ENCODE assay signal across 31 mouse cellular contexts in genomic region chr11:6661206-6661605, GRCm38 (mm10). TPM values are rescaled to one million over a fixed set of nuclear protein-coding genes. Genes with fewer than 3 reads are reported as not detected.
DNase-seq lines count a peak whose midpoint lies in the region; ATAC-seq and TF ChIP-seq lines count a peak whose summit lies in the region.
"Had no signal": no experiment of that assay in that cellular context is flagged by ENCODE, and none has a peak within 500 bp of the region (broad histone marks: within the 10 kb centered on the region; RNA-seq: fewer than 3 reads in every experiment).

No protein-coding gene starts in this region.

- H3K4me1 ChIP-seq in forebrain, embryonic 10.5 days = peaks cover 27% of the 10 kb centered on the region
- no peaks in the 10 kb centered on the region for H3K4me1 ChIP-seq in forebrain, embryonic 14.5 days (ENCODE audit: control insufficient read depth, insufficient read depth, low read length)
- no peaks in the 10 kb centered on the region for H3K4me1 ChIP-seq in kidney, adult 2 months (ENCODE audit: control insufficient read depth, insufficient read depth, low read length)
- H3K4me1 ChIP-seq in kidney, embryonic 15.5 days = peaks cover 21% of the 10 kb centered on the region
- H3K4me1 ChIP-seq in testis, adult 2 months (ENCODE audit: control insufficient read depth, insufficient read depth, low read length) = peaks cover 4% of the 10 kb centered on the region
- H3K4me1 ChIP-seq: embryonic facial prominence, embryonic 12.5 days; intestine, embryonic 15.5 days had no signal

- no peak for TF ChIP-seq CTCF in kidney, adult 2 months (conservative IDR thresholded peaks at IDR 0.05; ENCODE audit: insufficient read depth, insufficient read length, low read depth, low read length)
- TF ChIP-seq CTCF in testis, adult 2 months (IDR thresholded peaks at IDR 0.05; ENCODE audit: control insufficient read depth, insufficient read depth, insufficient replicate concordance, low read depth, low read length) = no peak

- WGBS in forebrain, embryonic 10.5 days = 82% methylated on average over 14 of the region's 14 CpGs
- WGBS in forebrain, embryonic 14.5 days = 76% methylated on average over 14 of the region's 14 CpGs
- WGBS in kidney, adult 2 months = 76% methylated on average over 14 of the region's 14 CpGs
- 66% methylated on average over 14 of the region's 14 CpGs for WGBS in kidney, embryonic 15.5 days

- DNase-seq in forebrain, embryonic 10.5 days (ENCODE audit: extremely low spot score, low spot score) = no peak
- DNase-seq in forebrain, embryonic 14.5 days (ENCODE audit: low spot score) = no peak
- peak; percentile 68 for DNase-seq in kidney, adult 2 months
- DNase-seq in testis, postnatal 14 days (ENCODE audit: low spot score) = no peak
- no peak for DNase-seq in heart, postnatal 25 days (ENCODE audit: low spot score)
- DNase-seq in gastrocnemius, postnatal 10 days = no peak
- DNase-seq: adrenal gland, postnatal 25 days; cerebellum, adult 9-11 months; gastrocnemius, adult 2 months; heart, postnatal 4 days; left cerebral cortex, postnatal 4 days; lung, embryonic 14.5 days; midbrain, embryonic 14.5 days had no signal

- no peak overlapping the region for H3K4me3 ChIP-seq in forebrain, embryonic 10.5 days
- H3K4me3 ChIP-seq in forebrain, embryonic 14.5 days (ENCODE audit: low read depth, low read length) = no peak overlapping the region
- H3K4me3 ChIP-seq in kidney, adult 2 months (ENCODE audit: insufficient read depth, low read depth, low read length) = no peak overlapping the region
- H3K4me3 ChIP-seq in kidney, embryonic 15.5 days (replicated peaks) = no peak overlapping the region
- H3K4me3 ChIP-seq in testis, adult 2 months (ENCODE audit: control insufficient read depth, low read depth, low read length) = peak overlapping the region; percentile 12
- H3K4me3 ChIP-seq: embryonic facial prominence, embryonic 12.5 days; forebrain, embryonic 12.5 days; gastrocnemius, adult 2 months; heart, embryonic 15.5 days; intestine, embryonic 15.5 days; limb, embryonic 15.5 days; megakaryocyte, embryonic 14.5 days had no signal

- TF ChIP-seq POLR2A in kidney, adult 2 months (IDR thresholded peaks at IDR 0.05; ENCODE audit: low read depth, low read length) = no peak
- TF ChIP-seq POLR2A in testis, adult 2 months (IDR thresholded peaks at IDR 0.05; ENCODE audit: control insufficient read depth, low read depth, low read length) = no peak

- H3K27me3 ChIP-seq in forebrain, embryonic 10.5 days (ENCODE audit: poor library complexity, severe bottlenecking) = peaks cover 27% of the 10 kb centered on the region
- no peaks in the 10 kb centered on the region for H3K27me3 ChIP-seq in forebrain, embryonic 14.5 days (replicated peaks; ENCODE audit: control insufficient read depth, insufficient read depth, low read length)
- no peaks in the 10 kb centered on the region for H3K27me3 ChIP-seq in kidney, adult 2 months (replicated peaks; ENCODE audit: control insufficient read depth, insufficient read depth, low read length)
- 0 out of 2 replicates have a peak, but pooled peaks cover under 1% of the 10 kb centered on the region for H3K27me3 ChIP-seq in kidney, embryonic 15.5 days
- H3K27me3 ChIP-seq in testis, adult 2 months (ENCODE audit: control insufficient read depth, insufficient read depth, low read length) = no peaks in the 10 kb centered on the region
- H3K27me3 ChIP-seq: embryonic facial prominence, embryonic 12.5 days; intestine, embryonic 15.5 days; limb, embryonic 15.5 days had no signal

- H3K9ac ChIP-seq in forebrain, embryonic 14.5 days (ENCODE audit: low read length) = no peak overlapping the region
- no peak overlapping the region for H3K9ac ChIP-seq in kidney, embryonic 15.5 days
- H3K9ac ChIP-seq: embryonic facial prominence, embryonic 12.5 days; forebrain, embryonic 12.5 days; heart, embryonic 15.5 days; intestine, embryonic 15.5 days; limb, embryonic 15.5 days; liver, embryonic 14.5 days; lung, embryonic 14.5 days had no signal

- H3K4me2 ChIP-seq in forebrain, embryonic 14.5 days (ENCODE audit: low read length) = no peak overlapping the region
- no peak overlapping the region for H3K4me2 ChIP-seq in kidney, embryonic 15.5 days
- H3K4me2 ChIP-seq: embryonic facial prominence, embryonic 12.5 days; forebrain, embryonic 12.5 days; heart, embryonic 15.5 days; intestine, embryonic 15.5 days; limb, embryonic 15.5 days; lung, embryonic 14.5 days had no signal

- intact Hi-C loops in heart, postnatal 25 days (cut with DNase I) = no loop called here

- no peaks in the 10 kb centered on the region for H3K9me3 ChIP-seq in forebrain, embryonic 10.5 days
- no peaks in the 10 kb centered on the region for H3K9me3 ChIP-seq in forebrain, embryonic 14.5 days (replicated peaks; ENCODE audit: control insufficient read depth, low read length)
- no peaks in the 10 kb centered on the region for H3K9me3 ChIP-seq in kidney, embryonic 15.5 days (replicated peaks)
- H3K9me3 ChIP-seq: embryonic facial prominence, embryonic 12.5 days; forebrain, embryonic 12.5 days; heart, embryonic 15.5 days; intestine, embryonic 15.5 days; limb, embryonic 15.5 days had no signal

- 0 out of 2 replicates have a peak overlapping the region, but pooled peaks have one; percentile 1 for H3K27ac ChIP-seq in forebrain, embryonic 10.5 days
- no peak overlapping the region for H3K27ac ChIP-seq in forebrain, embryonic 14.5 days (ENCODE audit: low read depth, low read length)
- H3K27ac ChIP-seq in kidney, adult 2 months (ENCODE audit: insufficient read depth, low read depth, low read length) = peak overlapping the region; percentile 19; the same call in 1 of the 2 replicates
- no peak overlapping the region for H3K27ac ChIP-seq in kidney, embryonic 15.5 days
- no peak overlapping the region for H3K27ac ChIP-seq in testis, adult 2 months (ENCODE audit: control insufficient read depth, insufficient read depth, low read depth, low read length)
- H3K27ac ChIP-seq: embryonic facial prominence, embryonic 12.5 days; forebrain, embryonic 12.5 days; gastrocnemius, adult 2 months; heart, embryonic 15.5 days; intestine, embryonic 15.5 days; limb, embryonic 15.5 days; liver, embryonic 14.5 days; stomach, postnatal 0 days had no signal

- no peak for ATAC-seq in forebrain, embryonic 14.5 days
- ATAC-seq in kidney, embryonic 15.5 days (replicated peaks; ENCODE audit: low FRiP score) = no peak
- ATAC-seq: intestine, embryonic 15.5 days had no signal

- H3K36me3 ChIP-seq in forebrain, embryonic 10.5 days (replicated peaks) = no peaks in the 10 kb centered on the region
- H3K36me3 ChIP-seq in forebrain, embryonic 14.5 days (ENCODE audit: control insufficient read depth, insufficient read depth, low read length) = no peaks in the 10 kb centered on the region
- no peaks in the 10 kb centered on the region for H3K36me3 ChIP-seq in kidney, adult 2 months (ENCODE audit: control insufficient read depth, insufficient read depth, low read length)
- no peaks in the 10 kb centered on the region for H3K36me3 ChIP-seq in kidney, embryonic 15.5 days
- no peaks in the 10 kb centered on the region for H3K36me3 ChIP-seq in testis, adult 2 months (ENCODE audit: control insufficient read depth, insufficient read depth, low read length)
- H3K36me3 ChIP-seq: embryonic facial prominence, embryonic 12.5 days; forebrain, embryonic 12.5 days; heart, embryonic 15.5 days; intestine, embryonic 15.5 days; limb, embryonic 15.5 days had no signal

RNA-seq across cellular contexts. Expression of gene Ramp3, which starts 2.9 kb away (rescaled TPM):
- 5.4 and 5.6 TPM in 2 replicates for polyA plus RNA-seq in forebrain, embryonic 10.5 days (2016; fragmentation: Nextera tagmentation; extraction: Ambion mirVana)
- polyA plus RNA-seq in forebrain, embryonic 14.5 days (2014; fragmentation: Nextera tagmentation; extraction: Ambion mirVana) = 4.0 and 4.2 TPM in 2 replicates
- polyA plus RNA-seq in kidney, adult 2 months (2012; rRNA removed) = 40.1 and 41.0 TPM in 2 replicates
- 10.8 and 11.7 TPM in 2 replicates for polyA plus RNA-seq in kidney, embryonic 15.5 days (2015; fragmentation: Nextera tagmentation; extraction: Ambion mirVana)
- polyA plus RNA-seq in testis, adult 2 months (2012; rRNA removed) = 11.2 and 15.2 TPM in 2 replicates
- 1 to 10 TPM; 5.8 to 7.0 TPM for total RNA-seq in heart, postnatal 25 days (2021)
- total RNA-seq in gastrocnemius, postnatal 10 days (2021) = 1 to 10 TPM; 1.2 to 1.3 TPM

RNA-seq across cellular contexts. Expression of gene Wap, which starts 22.8 kb away (rescaled TPM):
- not detected in 2 replicates for polyA plus RNA-seq in forebrain, embryonic 10.5 days (2016; fragmentation: Nextera tagmentation; extraction: Ambion mirVana)
- not detected in 2 replicates for polyA plus RNA-seq in forebrain, embryonic 14.5 days (2014; fragmentation: Nextera tagmentation; extraction: Ambion mirVana)
- polyA plus RNA-seq in kidney, adult 2 months (2012; rRNA removed) = not detected in 2 replicates
- not detected in 2 replicates for polyA plus RNA-seq in kidney, embryonic 15.5 days (2015; fragmentation: Nextera tagmentation; extraction: Ambion mirVana)
- polyA plus RNA-seq in testis, adult 2 months (2012; rRNA removed) = 0.32 TPM in 1 of 2 replicates, not detected in the other
- not detected for total RNA-seq in heart, postnatal 25 days (2021)
- not detected for total RNA-seq in gastrocnemius, postnatal 10 days (2021)
- total RNA-seq: adrenal gland, postnatal 25 days; gastrocnemius, adult 2 months; heart, postnatal 4 days; layer of hippocampus, adult 18-20 months; layer of hippocampus, postnatal 14 days; left cerebral cortex, adult 8-10 months; left cerebral cortex, postnatal 4 days had no signal
- polyA plus RNA-seq: brain, embryonic 14.5 days; cortical plate, adult 2 months; embryonic facial prominence, embryonic 12.5 days; forebrain, embryonic 12.5 days; heart, embryonic 15.5 days; intestine, embryonic 15.5 days; limb, embryonic 15.5 days; liver, embryonic 14.5 days; lung, embryonic 14.5 days; midbrain, embryonic 14.5 days; neural tube, embryonic 14.5 days; small intestine, adult 2 months; urinary bladder, adult 2 months had no signal

RNA-seq across cellular contexts. Expression of gene Tbrg4, which starts 35.3 kb away (rescaled TPM):
- polyA plus RNA-seq in forebrain, embryonic 10.5 days (2016; fragmentation: Nextera tagmentation; extraction: Ambion mirVana) = 71.2 and 80.0 TPM in 2 replicates
- 23.4 and 28.1 TPM in 2 replicates for polyA plus RNA-seq in forebrain, embryonic 14.5 days (2014; fragmentation: Nextera tagmentation; extraction: Ambion mirVana)
- polyA plus RNA-seq in kidney, adult 2 months (2012; rRNA removed) = 73.9 and 85.3 TPM in 2 replicates
- polyA plus RNA-seq in kidney, embryonic 15.5 days (2015; fragmentation: Nextera tagmentation; extraction: Ambion mirVana) = 43.0 and 46.4 TPM in 2 replicates
- polyA plus RNA-seq in testis, adult 2 months (2012; rRNA removed) = 57.1 and 66.9 TPM in 2 replicates
- total RNA-seq in heart, postnatal 25 days (2021) = 100 to 1,000 TPM in 1 of 2 experiments, 10 to 100 TPM in 1; 98.2 to 109 TPM
- 10 to 100 TPM; 53.6 to 57.1 TPM for total RNA-seq in gastrocnemius, postnatal 10 days (2021)

RNA-seq across cellular contexts. Expression of gene Nacad, which starts 55.4 kb away (rescaled TPM):
- polyA plus RNA-seq in forebrain, embryonic 10.5 days (2016; fragmentation: Nextera tagmentation; extraction: Ambion mirVana) = 6.2 and 7.1 TPM in 2 replicates
- polyA plus RNA-seq in forebrain, embryonic 14.5 days (2014; fragmentation: Nextera tagmentation; extraction: Ambion mirVana) = 49.6 and 63.9 TPM in 2 replicates
- 2.2 and 2.7 TPM in 2 replicates for polyA plus RNA-seq in kidney, adult 2 months (2012; rRNA removed)
- 2.0 and 3.7 TPM in 2 replicates for polyA plus RNA-seq in kidney, embryonic 15.5 days (2015; fragmentation: Nextera tagmentation; extraction: Ambion mirVana)
- 1.0 and 1.4 TPM in 2 replicates for polyA plus RNA-seq in testis, adult 2 months (2012; rRNA removed)
- total RNA-seq in heart, postnatal 25 days (2021) = 1 to 10 TPM in 1 of 2 experiments, under 1 TPM in 1; 0.49 to 1.1 TPM
- under 1 TPM; 0.45 to 0.65 TPM for total RNA-seq in gastrocnemius, postnatal 10 days (2021)

Comparison
In these comparisons a context has a peak if more than half of its experiments do, and no peak if none do; other contexts are left out.
1. H3K27ac ChIP-seq: peak in forebrain, embryonic 10.5 days (single experiment) and kidney, adult 2 months (single experiment); none in forebrain, embryonic 14.5 days (single experiment), kidney, embryonic 15.5 days (single experiment) and testis, adult 2 months (single experiment).